Mouse (Mus musculus) brain, embryonic 14.5 days (tissue): Measurements from ENCODE around the gene Plekhg2.

Source experiments
- CTCF ChIP-seq: fragments of 200-500 bp; IDR thresholded peaks from 2 replicates; pipeline ENCODE4 v1.5.1; 2012; ENCODE audit warnings: inconsistent platforms, mild to moderate bottlenecking, moderate library complexity, borderline replicate concordance; ENCODE audit not compliant: insufficient read depth, insufficient read length; ENCODE audit errors: extremely low read depth
- POLR2A ChIP-seq: fragments of 200-500 bp; IDR thresholded peaks from 2 replicates; pipeline ENCODE4 v1.6.1; 2012; ENCODE audit warnings: mild to moderate bottlenecking, inconsistent platforms, borderline replicate concordance; ENCODE audit not compliant: poor library complexity, insufficient read depth, insufficient read length, severe bottlenecking; ENCODE audit errors: extremely low read depth

GRCm38 (mm10) chr7:28368276-28368920 is 4.0 kb downstream of the Plekhg2 start:
- TF ChIP-seq POLR2A (no peak), CTCF (no peak)
